Mouse (Mus musculus) liver, embryonic 14.5 days (tissue): Measurements from ENCODE around the gene Cxcr5. TPM values are rescaled to one million over a fixed set of nuclear protein-coding genes. Genes with fewer than 3 reads are reported as not detected.

Experiments used
- ATAC-seq: fragments of 200-750 bp; cut with Nextera tagmentation; 2 replicates; pipeline ENCODE4 v1.8.0; 2017; ENCODE audit warnings: moderate number of reproducible peaks, mild to moderate bottlenecking, moderate library complexity; ENCODE audit not compliant: insufficient read depth
- DNase-seq, 3 experiments: peaks; one replicate each; pipeline ENCODE4 v3.0.0-alpha.2; 2012 to 2013; ENCODE audit warnings: low read depth in 3 of 3, low spot score in 3 of 3
- H3K27ac ChIP-seq: fragments of 300-500 bp; sonication (generic); 2 replicates; pipeline ENCODE4 v1.5.1; 2014; ENCODE audit warnings: moderate library complexity, mild to moderate bottlenecking, control low read depth, inconsistent platforms
- H3K27me3 ChIP-seq: fragments of 300-500 bp; sonication (generic); 2 replicates; pipeline ENCODE4 v1.6.1; 2014; ENCODE audit warnings: mild to moderate bottlenecking, low read length, moderate library complexity; ENCODE audit not compliant: control insufficient read depth, insufficient read depth
- H3K36me3 ChIP-seq: fragments of 300-500 bp; sonication (generic); replicated peaks from 2 replicates; pipeline ENCODE4 v1.6.1; 2014; ENCODE audit warnings: low read depth; ENCODE audit not compliant: control insufficient read depth, insufficient read depth
- H3K4me1 ChIP-seq, 2 experiments: fragments of 200-500 bp in 1 of 2; fragments of 300-500 bp in 1 of 2; sonication (generic) in 1 of 2; replicated peaks; 2 replicates each; pipeline ENCODE4 v1.6.1; 2012 to 2014; ENCODE audit warnings: antibody characterized with exemption in 1 of 2, inconsistent platforms in 1 of 2, low read length in 1 of 2; ENCODE audit not compliant: control insufficient read depth in 2 of 2, insufficient read depth in 2 of 2
- H3K4me2 ChIP-seq: fragments of 300-500 bp; sonication (generic); 2 replicates; pipeline ENCODE4 v1.6.1; 2014; ENCODE audit warnings: low read depth, mild to moderate bottlenecking, control low read depth, moderate library complexity
- H3K4me3 ChIP-seq, 2 experiments: fragments of 200-500 bp in 1 of 2; fragments of 300-500 bp in 1 of 2; sonication (generic) in 1 of 2; 2 replicates each; pipeline ENCODE4 v1.5.1; 2012 to 2014; ENCODE audit warnings: low read depth in 2 of 2, low read length in 2 of 2, mild to moderate bottlenecking in 2 of 2, control low read depth in 1 of 2, inconsistent platforms in 1 of 2, moderate library complexity in 1 of 2; ENCODE audit not compliant: insufficient read depth in 1 of 2
- H3K9ac ChIP-seq: fragments of 300-500 bp; sonication (generic); replicated peaks from 2 replicates; pipeline ENCODE4 v1.6.1; 2014; ENCODE audit warnings: mild to moderate bottlenecking, control low read depth, moderate library complexity
- H3K9me3 ChIP-seq: fragments of 300-500 bp; sonication (generic); 2 replicates; pipeline ENCODE4 v1.6.1; 2016; ENCODE audit warnings: low read length, mixed read lengths; ENCODE audit not compliant: control insufficient read depth
- CTCF ChIP-seq: IDR thresholded peaks from 2 replicates; pipeline ENCODE4 v1.5.1; 2016; ENCODE audit warnings: antibody characterized with exemption, low read depth, control low read depth
- EP300 ChIP-seq: IDR thresholded peaks from 2 replicates; pipeline ENCODE4 v1.6.1; 2016; ENCODE audit warnings: antibody characterized with exemption, low read depth
- WGBS: fragments of 180-500 bp; shearing (Covaris S2); extraction: QIAGEN DNeasy Blood & Tissue Kit; methylation state at CpG from one replicate; pipeline ENCODE4 v1.1.7; 2014; ENCODE audit not compliant: insufficient replicate concordance; 5-methylcytosine and 5-hydroxymethylcytosine counted together
- polyA plus RNA-seq, 2 experiments: library from polyadenylated mRNA; depleted of rRNA in 1 of 2; stranded (reverse) in 1 of 2; unstranded in 1 of 2; fragments of >200 nt; fragmentation: Nextera tagmentation in 1 of 2; extraction: Ambion mirVana in 1 of 2; gene quantifications; 2 replicates each; pipeline versions ENCODE4 v1.2.1 to v1.2.3; 2012 to 2014

Cxcr5 gene
- polyA plus RNA-seq, 2 experiments: 0.03 TPM; not detected in 1

DNA sequence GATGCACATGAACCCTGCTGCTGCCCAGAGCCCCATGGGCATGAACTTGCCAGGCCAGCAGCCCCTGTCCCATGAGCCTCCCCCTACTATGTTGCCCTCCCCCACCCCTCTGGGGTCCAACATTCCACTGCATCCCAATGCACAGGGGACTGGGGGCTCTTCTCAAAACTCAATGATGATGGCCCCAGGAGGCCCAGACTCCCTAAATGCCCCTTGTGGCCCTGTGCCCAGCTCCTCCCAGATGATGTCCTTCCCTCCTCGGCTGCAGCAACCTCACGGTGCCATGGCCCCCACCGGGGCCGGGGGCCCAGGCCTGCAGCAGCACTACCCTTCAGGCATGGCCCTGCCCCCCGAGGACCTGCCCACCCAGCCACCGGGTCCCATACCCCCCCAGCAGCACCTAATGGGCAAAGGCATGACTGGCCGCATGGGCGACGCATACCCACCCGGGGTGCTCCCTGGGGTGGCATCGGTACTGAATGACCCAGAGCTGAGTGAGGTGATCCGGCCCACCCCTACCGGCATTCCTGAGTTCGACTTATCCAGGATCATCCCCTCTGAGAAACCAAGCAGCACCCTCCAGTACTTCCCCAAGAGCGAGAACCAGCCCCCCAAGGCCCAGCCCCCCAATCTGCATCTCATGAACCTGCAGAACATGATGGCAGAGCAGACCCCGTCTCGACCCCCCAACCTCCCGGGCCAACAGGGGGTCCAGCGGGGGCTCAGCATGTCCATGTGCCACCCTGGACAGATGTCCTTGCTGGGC lies 52.8 kb downstream of the Cxcr5 start:
- TF ChIP-seq CTCF (no peak), EP300 (no peak)
- ATAC-seq (no peak), DNase-seq (no peak)
- Histone ChIP-seq H3K9me3 (no peaks in the 10 kb centered on the region), H3K4me1 (peaks cover 0 to 3% of the 10 kb centered on the region in 2 experiments; a peak in 1 of 4 replicates), H3K4me3 (no peak overlapping the region), H3K27ac (no peak overlapping the region), H3K4me2 (peak overlapping the region; percentile 68), H3K27me3 (no peaks in the 10 kb centered on the region), H3K36me3 (no peaks in the 10 kb centered on the region), H3K9ac (no peak overlapping the region)
- 73% methylated on average over 19 of the region's 19 CpGs for WGBS

DNA sequence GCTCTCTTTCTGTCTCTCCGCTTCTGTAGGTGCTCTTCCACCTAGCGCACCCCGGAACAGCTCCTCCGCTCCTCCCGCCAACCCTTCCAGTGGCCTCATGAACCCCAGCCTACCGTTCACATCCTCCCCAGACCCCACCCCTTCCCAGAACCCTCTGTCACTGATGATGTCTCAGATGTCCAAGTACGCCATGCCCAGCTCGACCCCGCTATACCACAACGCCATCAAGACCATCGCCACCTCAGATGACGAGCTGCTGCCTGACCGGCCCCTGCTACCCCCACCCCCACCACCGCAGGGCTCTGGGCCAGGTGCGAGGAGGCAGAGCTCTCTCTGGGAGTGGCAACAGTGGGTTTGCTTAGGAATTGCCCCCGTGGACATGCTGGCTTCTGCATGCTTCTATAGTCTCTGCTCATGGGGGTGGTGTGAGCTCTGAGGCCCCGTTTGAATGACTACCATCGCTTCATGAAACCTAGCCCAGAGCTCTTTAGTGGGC lies 53.5 kb downstream of the Cxcr5 start:
- Histone ChIP-seq H3K27ac (no peak overlapping the region), H3K4me2 (no peak overlapping the region), H3K36me3 (no peaks in the 10 kb centered on the region), H3K9ac (no peak overlapping the region), H3K9me3 (no peaks in the 10 kb centered on the region), H3K27me3 (no peaks in the 10 kb centered on the region), H3K4me3 (no peak overlapping the region), H3K4me1 (peaks cover 0 to 3% of the 10 kb centered on the region in 2 experiments; a peak in 1 of 4 replicates)
- DNase-seq: no peak
- WGBS: 78% methylated on average over 18 of the region's 18 CpGs
- TF ChIP-seq CTCF: no peak
- TF ChIP-seq EP300: no peak
- ATAC-seq: no peak

DNA sequence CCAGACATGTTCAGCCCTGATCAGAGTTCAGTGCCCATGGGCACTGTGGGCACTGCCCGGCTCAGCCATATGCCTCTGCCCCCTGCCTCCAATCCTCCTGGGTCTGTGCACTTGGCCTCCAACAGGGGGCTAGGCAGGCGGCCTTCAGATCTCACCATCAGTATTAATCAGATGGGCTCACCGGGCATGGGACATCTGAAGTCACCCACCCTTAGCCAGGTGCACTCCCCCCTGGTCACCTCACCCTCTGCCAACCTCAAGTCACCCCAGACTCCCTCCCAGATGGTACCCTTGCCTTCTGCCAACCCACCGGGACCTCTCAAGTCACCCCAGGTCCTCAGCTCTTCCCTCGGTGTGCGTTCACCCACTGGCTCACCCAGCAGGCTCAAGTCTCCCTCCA lies 54.3 kb downstream of the Cxcr5 start:
- Histone ChIP-seq H3K36me3 (no peaks in the 10 kb centered on the region), H3K9ac (no peak overlapping the region), H3K27me3 (no peaks in the 10 kb centered on the region), H3K4me1 (no peaks in the 10 kb centered on the region; a peak in 1 of 4 replicates), H3K4me3 (no peak overlapping the region), H3K4me2 (no peak overlapping the region), H3K27ac (no peak overlapping the region), H3K9me3 (no peaks in the 10 kb centered on the region)
- TF ChIP-seq CTCF (no peak), EP300 (no peak)
- ATAC-seq (no peak), DNase-seq (no peak)
- 75% methylated on average over 6 of the region's 6 CpGs for WGBS

DNA sequence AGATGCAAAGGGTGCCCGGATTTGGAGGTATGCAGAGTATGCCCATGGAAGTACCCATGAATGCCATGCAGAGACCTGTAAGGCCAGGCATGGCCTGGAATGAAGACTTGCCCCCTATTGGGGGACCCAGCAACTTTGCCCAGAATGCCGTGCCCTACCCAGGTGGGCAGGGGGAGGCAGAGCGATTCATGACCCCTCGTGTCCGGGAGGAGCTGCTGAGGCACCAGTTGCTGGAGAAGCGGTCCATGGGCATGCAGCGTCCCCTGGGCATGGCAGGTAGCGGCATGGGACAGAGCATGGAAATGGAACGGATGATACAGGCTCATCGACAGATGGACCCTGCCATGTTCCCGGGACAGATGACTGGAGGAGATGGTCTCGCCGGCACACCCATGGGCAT lies 55.1 kb downstream of the Cxcr5 start:
- ATAC-seq (no peak), DNase-seq (no peak)
- Histone ChIP-seq H3K9me3 (no peaks in the 10 kb centered on the region), H3K9ac (no peak overlapping the region), H3K4me3 (no peak overlapping the region), H3K27ac (no peak overlapping the region), H3K27me3 (no peaks in the 10 kb centered on the region), H3K4me1 (no peaks in the 10 kb centered on the region; a peak in 1 of 4 replicates), H3K36me3 (no peaks in the 10 kb centered on the region), H3K4me2 (no peak overlapping the region)
- TF ChIP-seq EP300 (no peak), CTCF (no peak)
- WGBS: 88% methylated on average over 13 of the region's 13 CpGs

DNA sequence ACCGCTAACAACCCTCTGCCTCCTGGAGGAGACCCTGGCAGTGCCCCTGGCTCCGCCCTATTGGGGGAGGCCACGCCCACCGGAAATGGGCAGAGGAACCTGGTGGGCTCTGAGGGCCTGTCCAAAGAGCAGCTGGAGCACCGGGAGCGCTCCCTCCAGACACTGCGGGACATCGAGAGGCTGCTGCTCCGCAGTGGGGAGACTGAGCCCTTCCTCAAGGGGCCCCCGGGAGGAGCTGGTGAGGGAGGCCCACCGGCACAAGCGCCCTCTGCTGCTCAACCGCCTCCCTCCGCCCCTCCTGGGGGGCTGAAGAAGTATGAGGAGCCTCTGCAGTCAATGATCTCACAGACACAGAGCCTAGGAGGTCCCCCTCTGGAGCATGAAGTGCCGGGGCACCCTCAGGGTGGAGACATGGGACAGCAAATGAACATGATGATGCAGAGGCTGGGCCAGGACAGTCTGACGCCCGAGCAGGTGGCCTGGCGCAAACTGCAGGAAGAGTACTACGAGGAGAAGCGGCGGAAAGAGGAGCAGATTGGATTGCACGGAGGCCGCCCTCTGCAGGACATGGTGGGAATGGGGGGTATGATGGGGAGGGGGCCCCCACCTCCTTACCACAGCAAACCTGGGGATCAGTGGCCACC lies 55.7 kb downstream of the Cxcr5 start:
- Histone ChIP-seq H3K27ac (no peak overlapping the region), H3K27me3 (no peaks in the 10 kb centered on the region), H3K4me2 (no peak overlapping the region), H3K9ac (no peak overlapping the region), H3K9me3 (no peaks in the 10 kb centered on the region), H3K36me3 (no peaks in the 10 kb centered on the region), H3K4me3 (no peak overlapping the region), H3K4me1 (peaks cover 0 to under 1% of the 10 kb centered on the region in 2 experiments; a peak in 1 of 4 replicates)
- ATAC-seq: no peak
- TF ChIP-seq CTCF: no peak
- TF ChIP-seq EP300: no peak
- no peak for DNase-seq
- 48% methylated on average over 23 of the region's 23 CpGs for WGBS
